Mouse (Mus musculus): ENCODE results near the gene Sult2b1.
A peak's percentile ranks its signal among the peaks of the same experiment; 100 is the strongest.

Sult2b1 gene

GRCm38 (mm10) chr7:45770427-45771082, 13.9 kb downstream of the Sult2b1 start:
- DNase-seq (ENCODE audit: low spot score) = no peak

- DNase-seq (ENCODE audit: low spot score) = no peak
These were observed 17.0 kb downstream of the Sult2b1 start for GRCm38 (mm10) chr7:45767500-45767899.

GRCm38 (mm10) chr7:45766764-45767163, 17.7 kb downstream of the Sult2b1 start:
- DNase-seq (ENCODE audit: low spot score) = no peak

- DNase-seq (ENCODE audit: low spot score) = no peak
These were observed 18.5 kb downstream of the Sult2b1 start for GRCm38 (mm10) chr7:45765995-45766394.

DNA sequence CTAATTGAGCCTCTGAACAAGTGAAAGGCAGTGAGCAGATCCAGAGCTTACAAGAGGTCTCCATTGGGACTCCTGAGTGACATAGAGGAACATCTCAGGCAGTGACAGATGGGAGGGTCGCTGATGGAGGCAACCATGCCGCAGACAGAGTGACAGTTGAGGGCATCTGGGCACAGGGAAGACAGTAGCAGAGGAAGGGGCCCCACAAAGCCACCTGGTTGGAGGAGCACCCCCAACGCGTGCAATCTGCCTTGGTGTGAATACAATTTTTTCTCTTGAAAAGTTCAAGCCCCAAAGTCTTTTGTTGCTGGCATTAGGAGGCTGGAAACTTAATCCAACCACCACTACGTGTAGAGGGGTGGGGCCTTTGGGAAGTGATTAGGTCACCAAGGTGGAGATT, 24.3 kb downstream of the Sult2b1 start:
- DNase-seq (ENCODE audit: low spot score) = no peak

GRCm38 (mm10) chr7:45759400-45759799, 25.1 kb downstream of the Sult2b1 start:
- no peak for DNase-seq (ENCODE audit: low spot score)

GRCm38 (mm10) chr7:45755703-45756102, 28.8 kb downstream of the Sult2b1 start:
- DNase-seq (ENCODE audit: low spot score) = no peak

- no peak for DNase-seq (ENCODE audit: low spot score)
These were observed 34.3 kb downstream of the Sult2b1 start for GRCm38 (mm10) chr7:45750162-45750561.

GRCm38 (mm10) chr7:45749401-45749800, 35.1 kb downstream of the Sult2b1 start:
- no peak for DNase-seq (ENCODE audit: low spot score)

DNA sequence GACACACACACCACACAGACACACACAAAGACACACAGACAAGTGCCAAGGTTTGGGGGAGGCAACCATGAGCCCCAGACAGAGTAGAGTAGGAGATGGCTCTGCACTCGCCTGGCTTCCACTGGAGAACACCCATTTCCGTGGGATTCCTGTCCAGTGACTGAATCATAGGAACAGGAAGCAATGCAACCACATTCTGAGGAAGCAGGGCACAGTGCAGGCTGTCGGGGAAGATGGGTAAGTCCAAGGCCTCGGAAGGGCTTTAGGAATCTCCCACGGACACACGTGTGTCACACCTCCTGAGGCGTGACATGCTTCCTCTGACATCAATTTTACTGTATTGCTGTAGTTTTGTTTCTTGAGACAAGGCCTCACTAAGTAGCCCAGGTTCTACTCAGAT, 36.4 kb downstream of the Sult2b1 start:
- no peak for DNase-seq (ENCODE audit: low spot score)

- DNase-seq (ENCODE audit: low spot score) = no peak
These were observed 37.0 kb downstream of the Sult2b1 start for GRCm38 (mm10) chr7:45747450-45747849.

- no peak for DNase-seq (ENCODE audit: low spot score)
These were observed 38.0 kb downstream of the Sult2b1 start for GRCm38 (mm10) chr7:45746518-45746917.

DNA sequence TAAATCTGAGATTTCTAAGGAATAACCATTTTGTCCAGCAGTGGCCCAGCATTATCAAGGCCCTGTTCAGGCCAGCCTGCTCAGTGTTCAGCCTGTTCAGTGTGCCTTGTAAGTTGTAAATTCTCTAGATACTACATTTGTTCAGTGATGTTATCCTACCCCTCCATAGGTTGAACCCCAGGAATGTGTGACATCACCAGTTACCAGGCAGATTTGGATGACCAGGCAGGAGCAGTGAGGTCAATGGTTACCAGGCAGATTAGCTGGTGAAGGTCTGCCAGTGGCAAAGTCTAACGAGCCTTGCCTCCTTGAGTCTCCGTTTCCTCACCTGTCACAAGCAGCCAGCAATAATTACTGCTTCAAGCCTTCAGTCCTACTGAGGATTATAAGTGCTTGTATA, 40.1 kb downstream of the Sult2b1 start:
- DNase-seq (ENCODE audit: low spot score) = peak; percentile 59

- DNase-seq (ENCODE audit: low spot score) = peak; percentile 67
These were observed 42.1 kb downstream of the Sult2b1 start for GRCm38 (mm10) chr7:45742338-45742737.

DNA sequence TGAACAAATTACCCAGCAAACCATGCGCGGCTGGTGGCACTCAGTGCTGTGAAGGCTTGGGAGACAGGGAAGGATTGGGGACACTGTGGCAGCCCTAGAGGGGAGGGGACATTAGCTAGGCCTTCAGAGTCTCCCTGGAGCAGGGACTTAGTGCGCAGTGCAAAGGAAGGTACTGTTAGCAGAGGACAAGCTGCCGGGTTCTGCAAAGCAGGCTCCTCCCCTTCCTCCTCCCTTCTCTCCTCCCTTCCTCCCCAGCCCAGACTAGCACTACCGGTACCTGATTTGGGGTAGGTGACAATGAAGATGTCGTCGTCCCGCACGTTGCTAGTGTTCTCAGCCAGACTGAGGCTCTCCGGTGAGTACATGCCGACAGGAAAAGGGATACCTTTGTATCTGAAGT, 42.7 kb downstream of the Sult2b1 start:
- no peak for DNase-seq (ENCODE audit: low spot score)

DNA sequence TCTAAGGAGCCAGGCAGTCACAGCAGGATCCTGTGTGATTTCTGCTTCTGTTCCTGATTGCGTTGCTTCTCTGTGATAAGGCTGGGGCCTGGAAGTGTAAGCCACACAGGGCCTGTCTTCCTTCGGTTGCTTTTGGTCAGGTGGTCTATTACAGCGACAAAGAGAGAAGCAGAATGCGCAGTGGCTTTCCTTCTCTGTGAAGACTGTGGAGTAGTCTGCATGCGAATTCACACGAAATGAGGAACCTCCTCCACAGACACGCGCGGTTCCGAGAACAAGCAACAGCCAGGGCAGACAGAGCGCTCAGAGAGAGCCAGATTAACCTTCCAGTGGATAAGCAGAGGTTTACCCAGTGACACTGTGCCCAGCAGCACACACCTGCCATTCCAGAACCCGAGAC, 43.2 kb downstream of the Sult2b1 start:
- DNase-seq (ENCODE audit: low spot score) = no peak

DNA sequence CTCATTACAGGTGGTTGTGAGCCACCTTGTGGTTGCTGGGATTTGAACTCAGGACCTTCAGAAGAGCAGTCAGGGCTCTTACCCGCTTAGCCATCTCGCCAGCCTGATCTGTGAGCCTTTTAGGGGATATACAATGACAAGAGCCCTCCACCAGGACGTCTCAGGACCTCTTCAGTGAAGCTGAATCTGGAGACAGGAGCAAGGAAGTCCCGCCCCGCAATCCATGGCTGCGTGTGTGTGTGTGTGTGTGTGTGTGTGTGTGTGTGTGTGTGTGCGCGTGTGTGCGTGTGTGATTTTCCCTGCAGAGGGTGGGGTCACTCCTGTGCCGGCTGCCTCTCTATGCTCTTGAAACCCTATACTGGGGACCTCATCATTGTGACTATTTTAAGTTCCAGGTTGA, 44.6 kb downstream of the Sult2b1 start:
- no peak for DNase-seq (ENCODE audit: low spot score)

DNA sequence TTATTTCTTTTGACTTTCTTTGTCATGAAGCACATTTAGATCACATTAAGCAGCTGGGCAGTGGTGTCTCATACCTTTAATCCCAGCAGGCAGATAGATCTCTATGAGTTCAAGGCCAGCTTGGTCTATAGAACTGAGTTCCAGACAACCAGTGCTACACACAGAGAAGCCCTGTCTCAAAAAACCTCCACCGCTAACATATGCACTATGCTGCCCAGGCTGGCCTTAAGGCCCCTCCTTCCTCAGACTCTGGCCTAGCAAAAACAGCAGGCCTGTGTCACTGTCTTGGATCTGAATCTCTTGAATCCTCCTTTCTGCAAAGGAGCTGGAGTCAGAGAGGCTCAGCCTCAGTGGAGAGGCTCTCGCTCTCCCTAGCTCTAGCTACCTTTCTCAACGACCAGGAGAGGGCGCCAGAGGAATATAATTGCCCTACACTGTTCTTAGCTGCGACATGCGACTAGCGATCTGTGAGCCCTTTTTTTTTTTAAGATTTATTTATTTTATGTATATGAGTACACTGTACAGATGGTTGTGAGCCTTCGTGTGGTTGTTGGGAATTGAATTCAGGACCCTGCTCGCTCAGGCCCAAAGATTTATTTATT, 45.2 kb downstream of the Sult2b1 start:
- DNase-seq (ENCODE audit: low spot score) = peak; percentile 70

DNA sequence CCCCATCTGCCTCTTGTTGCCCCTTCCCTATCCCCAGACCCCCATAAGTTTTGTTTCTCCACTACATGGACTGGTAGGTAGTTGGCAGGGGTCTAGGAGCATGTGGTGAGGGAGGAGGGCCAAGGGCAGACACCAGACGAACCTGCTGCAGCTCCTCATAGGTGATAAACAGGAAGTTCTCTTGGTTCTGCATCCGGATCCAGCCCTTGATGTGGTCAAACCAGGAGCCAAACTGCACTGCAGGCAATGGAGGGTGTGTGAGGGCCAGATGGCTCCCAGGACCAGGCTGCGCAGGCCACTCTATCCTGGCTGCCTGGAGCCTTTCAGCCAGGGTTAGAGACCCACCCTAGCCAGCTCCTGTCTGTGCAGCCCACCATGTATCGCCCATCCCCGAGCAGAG, 51.0 kb downstream of the Sult2b1 start:
- DNase-seq (ENCODE audit: low spot score) = no peak

DNA sequence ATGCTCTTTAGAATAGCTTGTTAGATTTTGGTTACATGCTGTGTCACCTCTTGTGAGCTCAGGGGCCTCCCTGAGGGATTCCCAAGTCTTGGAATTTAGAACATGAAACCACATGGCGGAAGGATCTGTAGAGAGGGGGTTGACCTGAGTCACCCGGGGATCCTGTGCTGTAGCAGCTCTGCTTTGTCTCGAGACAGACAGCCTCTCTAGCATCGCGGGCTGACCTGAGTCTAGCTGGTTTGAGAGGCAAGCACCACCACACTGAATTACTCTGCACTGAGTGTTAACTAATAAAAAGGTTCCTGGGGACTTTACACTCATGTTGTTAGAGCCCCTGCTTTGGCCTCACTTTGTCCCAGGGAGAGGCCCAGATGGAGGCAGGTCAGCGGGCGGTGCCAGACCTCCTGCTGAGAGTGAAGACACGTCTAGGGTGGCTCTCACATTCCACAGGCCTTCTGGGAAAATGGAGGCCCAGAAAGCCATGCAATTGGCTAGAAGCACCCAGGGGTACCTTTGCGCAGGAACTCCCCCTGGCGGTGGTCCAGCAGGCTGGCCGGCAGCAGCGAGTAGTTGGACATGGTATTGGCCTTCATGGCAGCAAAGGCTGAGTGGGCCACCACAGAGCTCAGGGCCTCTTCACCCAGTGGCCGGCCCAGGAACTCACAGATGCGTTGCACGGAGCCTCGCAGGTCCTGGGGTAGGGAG, 53.6 kb downstream of the Sult2b1 start:
- no peak for DNase-seq (ENCODE audit: low spot score)

GRCm38 (mm10) chr7:45727625-45728024, 56.8 kb downstream of the Sult2b1 start:
- no peak for DNase-seq (ENCODE audit: low spot score)

DNA sequence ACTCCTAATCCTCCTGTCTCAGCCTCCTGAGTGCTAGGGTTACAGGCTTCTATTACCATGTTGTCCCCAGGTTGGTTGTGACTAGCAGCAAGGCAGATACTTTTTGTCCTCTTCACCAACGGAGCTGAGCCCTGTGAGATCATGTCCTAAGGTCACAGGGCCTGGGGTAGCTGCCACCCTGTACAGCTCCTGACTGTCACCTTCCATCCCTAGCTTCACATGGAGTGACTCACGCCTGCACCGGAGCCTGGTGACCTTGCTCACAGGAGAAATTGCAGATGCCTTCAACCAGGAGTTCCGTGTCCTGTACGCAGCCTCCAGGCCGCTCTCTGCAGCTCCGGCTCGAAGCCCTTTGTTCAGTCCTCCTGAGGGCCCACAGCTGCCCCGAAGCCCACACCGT, 58.0 kb downstream of the Sult2b1 start:
- no peak for DNase-seq (ENCODE audit: low spot score)

GRCm38 (mm10) chr7:45725713-45726112, 58.8 kb downstream of the Sult2b1 start, which contains the start of gene Spaca4:
Gene Spaca4, minus strand, starts transcription at chr7:45725813.
- DNase-seq (ENCODE audit: low spot score) = no peak

All from layer of hippocampus, adult 9-10 months (tissue).